Mouse (Mus musculus): ENCODE measurements around the gene Sall2.

Sall2 gene

DNA sequence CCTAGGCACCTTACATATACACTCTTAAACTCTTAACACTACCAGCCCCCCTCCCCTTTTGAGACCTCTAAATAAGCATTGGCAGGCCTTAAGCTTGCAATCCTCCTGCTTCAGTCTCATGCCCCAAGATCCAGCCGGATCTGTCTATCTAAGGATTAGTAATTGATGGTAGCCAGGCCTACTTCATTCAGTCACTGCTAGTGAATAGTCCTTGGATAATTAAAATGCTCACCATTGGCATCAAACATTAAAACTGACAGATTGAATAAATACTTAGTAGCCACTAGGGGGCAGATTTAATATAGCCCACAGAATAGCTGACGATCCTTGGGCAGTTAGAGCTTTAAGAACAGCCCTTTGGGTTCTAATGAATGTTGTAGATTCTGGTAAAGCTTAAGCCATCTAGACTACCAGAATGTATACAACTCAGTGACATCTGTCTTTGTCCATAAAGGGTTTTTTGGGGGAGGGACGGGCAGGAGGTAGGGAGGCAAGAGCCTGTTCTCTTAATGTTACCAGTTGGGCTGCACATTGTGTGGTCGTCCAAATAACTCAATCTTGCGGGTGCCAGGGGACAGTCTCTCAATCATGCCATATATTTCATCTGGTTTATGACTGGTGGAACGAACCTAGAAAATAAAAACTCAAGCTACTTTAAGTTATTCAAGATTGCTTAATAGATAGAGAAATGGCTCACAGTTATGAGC, 32.9 kb downstream of the Sall2 start:
- DNase-seq, result no peak

DNA sequence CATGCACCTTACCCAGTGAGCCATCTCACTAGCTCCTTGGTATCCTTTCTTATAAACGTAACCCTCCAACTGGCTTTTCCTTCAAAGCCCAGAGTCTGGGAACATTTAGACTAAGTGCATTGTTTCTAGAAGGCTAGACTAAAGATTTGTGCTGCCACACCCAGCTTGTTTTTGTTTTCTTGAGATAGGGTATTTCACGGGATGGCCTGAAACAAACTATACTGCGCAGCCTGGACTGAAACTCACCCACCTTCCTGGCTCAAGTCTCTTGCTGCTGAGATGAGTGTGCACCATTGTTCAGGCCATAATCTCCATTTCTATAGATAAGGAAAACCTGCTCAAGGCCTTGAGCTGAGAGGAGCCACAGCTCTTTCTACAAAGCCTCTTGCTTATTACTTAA, 44.4 kb downstream of the Sall2 start:
- DNase-seq, result no peak

DNA sequence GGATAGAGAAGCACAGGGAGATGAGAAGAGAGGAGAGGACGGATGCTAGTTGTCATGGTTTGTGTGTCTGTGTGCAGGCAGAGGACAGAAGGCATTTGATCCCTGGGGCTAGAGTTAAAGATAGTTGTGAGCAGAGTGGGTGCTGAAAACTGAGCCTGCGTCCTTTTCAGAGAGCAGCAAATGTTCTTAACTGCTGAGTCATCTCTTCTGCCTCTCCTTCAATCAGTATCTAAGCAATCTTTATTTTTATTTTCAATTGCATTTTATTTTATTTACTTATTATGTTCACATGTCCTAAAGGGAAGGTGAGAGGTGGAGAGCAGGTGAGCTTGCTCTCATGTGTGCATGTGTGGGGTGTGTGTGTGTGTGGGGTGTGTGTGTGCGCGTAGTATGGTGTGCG, 44.9 kb downstream of the Sall2 start:
- DNase-seq, result no peak

DNA sequence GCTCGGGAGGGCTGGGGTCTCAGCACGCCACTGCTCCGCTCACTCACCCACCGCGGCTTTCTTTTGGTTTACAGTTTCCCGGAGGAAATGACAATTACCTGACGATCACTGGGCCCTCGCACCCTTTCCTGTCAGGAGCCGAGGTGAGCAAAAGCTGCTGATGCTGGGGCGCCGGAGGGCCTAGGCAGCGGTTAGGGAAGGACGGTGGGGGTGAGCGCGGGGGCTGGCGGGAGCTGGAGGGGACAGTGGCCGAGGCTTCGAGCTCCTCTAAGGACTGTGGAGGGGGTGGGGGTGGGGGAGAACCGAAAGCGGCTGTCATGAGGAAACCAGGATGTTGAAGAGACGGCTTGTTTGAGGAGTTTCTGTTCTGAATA, 48.8 kb downstream of the Sall2 start:
- DNase-seq, result no peak

DNA sequence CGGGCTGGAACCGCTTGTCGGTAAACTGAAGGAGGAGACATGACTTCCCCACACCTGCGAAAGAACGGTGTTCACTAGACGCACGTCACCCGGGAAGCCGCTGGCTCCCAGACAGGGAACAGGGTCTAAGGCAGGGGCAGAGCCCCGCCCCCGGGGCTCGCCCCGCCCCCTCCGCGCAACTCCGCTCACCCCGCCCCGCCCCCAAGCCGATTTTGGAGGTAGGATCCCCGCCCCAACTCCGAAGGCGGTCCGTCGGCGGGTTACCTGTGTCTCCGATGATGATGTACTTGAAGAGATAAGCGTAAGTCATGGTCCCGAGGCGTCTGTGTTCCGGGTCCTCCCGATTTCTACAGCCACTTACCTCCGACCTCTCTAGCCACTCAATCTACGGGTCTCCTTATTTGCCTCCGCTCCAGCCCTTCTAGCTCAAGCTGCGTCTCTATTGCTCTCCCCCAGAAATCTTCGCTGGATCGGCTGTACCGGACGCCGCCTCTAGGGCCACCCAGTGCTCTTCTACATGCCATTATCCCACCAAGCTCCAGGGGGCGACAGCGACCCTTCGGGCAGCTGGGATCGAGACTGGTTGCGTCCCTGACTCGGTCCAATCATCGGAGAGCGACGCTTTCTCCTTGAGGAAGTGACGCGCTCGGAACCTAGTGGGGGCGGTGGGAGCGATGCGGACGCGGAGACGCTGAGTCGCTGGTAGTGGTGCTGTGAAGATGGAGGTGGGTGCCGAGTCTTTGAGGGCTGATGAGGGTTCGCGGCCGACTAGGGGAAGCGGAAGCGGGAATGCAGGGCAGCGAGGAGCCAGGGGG, 49.4 kb downstream of the Sall2 start, which contains the start of the genes Tox4 and Rab2b:
TSS of gene Tox4 (plus strand) at position 215 of the 815 bp plus-strand sequence.
TSS of gene Rab2b (minus strand) at position 614 of the 815 bp plus-strand sequence.
- peak; percentile 98 for DNase-seq

DNA sequence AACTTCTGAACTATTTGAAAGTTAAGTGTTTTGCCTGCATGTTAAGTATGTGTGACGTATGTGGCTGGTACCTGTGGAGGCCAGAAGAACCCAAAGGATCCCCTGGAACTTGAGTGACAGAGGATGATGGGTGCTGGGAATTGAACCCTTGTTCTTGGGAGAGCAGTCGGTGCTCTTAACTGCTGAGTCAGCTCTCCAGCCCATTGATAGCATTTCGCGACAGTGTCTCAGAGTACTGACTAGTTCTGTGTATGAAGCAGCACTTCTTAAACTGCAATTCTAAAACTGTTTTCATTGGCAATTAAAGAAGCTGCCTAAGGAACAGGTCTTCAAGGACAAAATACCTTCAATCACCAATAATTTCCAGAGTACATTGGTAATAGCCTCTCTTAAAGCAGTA, 51.4 kb downstream of the Sall2 start:
- DNase-seq, result no peak

DNA sequence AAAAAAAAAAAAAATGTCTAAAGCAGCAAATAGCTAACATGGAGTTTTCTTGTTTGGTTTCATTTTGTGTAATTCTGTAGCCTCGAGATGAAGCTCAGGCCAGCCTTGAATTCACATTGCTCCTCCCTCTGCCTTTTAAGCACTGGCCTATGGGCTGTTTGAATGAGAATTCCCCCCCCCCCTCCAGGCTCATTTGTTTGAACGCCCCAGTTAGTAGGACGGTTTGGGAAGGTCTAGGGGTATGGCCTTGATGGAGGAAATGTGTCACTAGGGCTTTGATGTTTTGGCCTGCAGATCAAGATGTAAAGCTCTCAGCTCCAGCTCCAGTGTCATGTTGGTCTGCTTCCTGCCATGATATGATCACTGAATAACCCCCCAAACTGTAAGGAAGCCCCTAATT, 55.8 kb downstream of the Sall2 start:
- DNase-seq, result no peak

Measured in thymus, postnatal 4 days (tissue).